Mouse (Mus musculus) C2C12 (cell line): Measurements from ENCODE around the gene Cdc14a. TPM values are rescaled to one million over a fixed set of nuclear protein-coding genes. Genes with fewer than 3 reads are reported as not detected.
A peak's percentile ranks its signal among the peaks of the same experiment; 100 is the strongest.

Experiments
- H3K27me3 ChIP-seq: one replicate; pipeline ENCODE4 v1.6.1; 2011; ENCODE audit not compliant: control insufficient read depth, insufficient read depth, insufficient read length
- H3K36me3 ChIP-seq: one replicate; pipeline ENCODE4 v1.6.1; 2011; ENCODE audit not compliant: control insufficient read depth, insufficient read depth
- H3K4me3 ChIP-seq: one replicate; pipeline ENCODE4 v1.5.1; 2011; ENCODE audit warnings: mild to moderate bottlenecking, control low read depth; ENCODE audit not compliant: poor library complexity, insufficient read depth, severe bottlenecking
- H3K79me2 ChIP-seq: one replicate; pipeline ENCODE4 v1.6.1; 2011; ENCODE audit not compliant: control insufficient read depth, insufficient read depth
- H3K79me3 ChIP-seq: one replicate; pipeline ENCODE4 v1.6.1; 2011; ENCODE audit warnings: low read depth, control low read depth
- H3ac ChIP-seq: one replicate; pipeline ENCODE3; 2011; ENCODE audit warnings: low read depth; ENCODE audit not compliant: control insufficient read depth, insufficient read length
- CEBPB ChIP-seq: IDR thresholded peaks from one replicate; pipeline ENCODE4 v1.6.1; 2011; ENCODE audit warnings: low read depth, mild to moderate bottlenecking, control low read depth, moderate library complexity
- CTCF ChIP-seq: IDR thresholded peaks from one replicate; pipeline ENCODE4 v1.5.1; 2011; ENCODE audit not compliant: control insufficient read depth, insufficient read depth, insufficient read length
- FOSL1 ChIP-seq: IDR thresholded peaks from one replicate; pipeline ENCODE4 v1.8.0; 2011; ENCODE audit warnings: mild to moderate bottlenecking, low read length; ENCODE audit not compliant: poor library complexity, insufficient read depth, severe bottlenecking
- MAX ChIP-seq: IDR thresholded peaks from one replicate; pipeline ENCODE4 v1.6.1; 2011; ENCODE audit warnings: mild to moderate bottlenecking, control low read depth
- MYOD1 ChIP-seq: IDR thresholded peaks from one replicate; pipeline ENCODE4 v1.6.1; 2011; ENCODE audit warnings: low read depth; ENCODE audit not compliant: control insufficient read depth, insufficient read length
- MYOG ChIP-seq: IDR thresholded peaks from one replicate; pipeline ENCODE4 v1.6.1; 2011; ENCODE audit not compliant: control insufficient read depth, insufficient read length; ENCODE audit errors: extremely low read depth
- USF1 ChIP-seq: IDR thresholded peaks from one replicate; pipeline ENCODE4 v1.6.1; 2011; ENCODE audit warnings: low read depth, mild to moderate bottlenecking, control low read depth, moderate library complexity
- polyA plus RNA-seq: library from polyadenylated mRNA; unstranded; fragments of >200 nt; fragmentation: generic; extraction: Trizol; gene quantifications from one replicate; pipeline ENCODE4 v1.2.1, GENCODE M21; 2012; ENCODE audit warnings: missing spikeins

Gene Cdc14a
- polyA plus RNA-seq, 1 experiment: 1.1 TPM

DNA sequence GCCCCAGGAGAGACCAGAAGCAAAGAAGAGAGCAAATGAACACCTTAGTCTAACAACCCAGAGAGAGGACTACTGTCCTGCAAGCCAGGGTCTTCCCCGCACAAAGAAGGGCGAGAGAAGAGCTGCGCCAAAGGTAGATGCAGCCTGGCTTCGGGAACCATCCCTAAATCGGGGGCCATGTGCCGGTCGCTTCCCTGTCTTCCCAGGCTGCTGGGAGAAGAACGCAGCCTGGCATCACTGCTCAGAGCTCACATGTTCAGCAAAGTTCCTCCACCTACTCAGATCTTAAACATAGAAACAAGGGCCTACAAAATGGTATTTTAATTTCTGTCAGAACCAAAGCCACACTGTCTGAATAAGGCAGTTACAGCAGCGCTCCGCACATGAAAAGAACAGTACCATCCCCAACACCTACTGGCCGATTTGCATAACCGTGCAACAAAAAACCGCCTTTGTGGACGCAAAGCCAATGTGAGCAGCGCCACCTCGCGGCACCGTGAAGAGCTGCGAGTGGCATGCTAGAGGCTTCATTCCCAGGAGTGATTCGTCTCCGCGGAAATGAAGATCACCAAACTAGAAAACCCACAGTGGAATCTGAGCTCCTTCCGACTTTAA lies 96.7 kb downstream of the Cdc14a start:
- Histone ChIP-seq H3ac (no peak overlapping the region), H3K27me3 (no peaks in the 10 kb centered on the region), H3K4me3 (no peak overlapping the region), H3K79me3 (no peaks in the 10 kb centered on the region), H3K79me2 (no peaks in the 10 kb centered on the region), H3K36me3 (no peaks in the 10 kb centered on the region)
- no peak for TF ChIP-seq MAX
- no peak for TF ChIP-seq MYOD1
- TF ChIP-seq CTCF: peak; percentile 93
- TF ChIP-seq FOSL1: no peak

GRCm38 (mm10) chr3:116325501-116325900 lies 98.3 kb downstream of the Cdc14a start:
- no peaks in the 10 kb centered on the region for H3K79me3 ChIP-seq
- no peak overlapping the region for H3K4me3 ChIP-seq
- no peaks in the 10 kb centered on the region for H3K27me3 ChIP-seq
- TF ChIP-seq MAX: no peak
- TF ChIP-seq USF1: no peak
- TF ChIP-seq MYOG: no peak
- no peak for TF ChIP-seq MYOD1
- TF ChIP-seq CTCF: no peak
- no peak for TF ChIP-seq CEBPB
- TF ChIP-seq FOSL1: no peak
- H3K36me3 ChIP-seq: no peaks in the 10 kb centered on the region
- no peak overlapping the region for H3ac ChIP-seq
- H3K79me2 ChIP-seq: no peaks in the 10 kb centered on the region

DNA sequence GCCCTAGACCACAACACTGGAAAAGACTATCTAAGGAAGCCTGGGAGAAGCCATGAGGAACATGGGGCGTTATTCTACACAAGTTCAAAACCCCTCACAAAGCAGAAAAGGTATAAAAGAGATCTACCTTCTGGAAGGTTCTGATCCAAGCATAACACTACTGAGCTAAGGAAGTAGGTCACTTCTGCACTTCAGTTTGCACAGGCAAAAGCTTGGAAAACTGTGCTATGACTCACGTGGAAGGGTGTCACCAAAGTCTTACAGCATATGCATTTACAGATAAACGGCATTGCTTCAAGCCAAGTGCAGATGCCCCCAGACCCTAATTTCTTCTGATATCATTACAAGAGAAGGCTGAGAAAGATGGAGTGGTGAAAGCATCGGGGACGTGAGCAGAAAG lies 104.1 kb downstream of the Cdc14a start:
- no peak for TF ChIP-seq MYOG
- H3K79me3 ChIP-seq: no peaks in the 10 kb centered on the region
- H3ac ChIP-seq: no peak overlapping the region
- no peaks in the 10 kb centered on the region for H3K36me3 ChIP-seq
- H3K79me2 ChIP-seq: no peaks in the 10 kb centered on the region
- no peaks in the 10 kb centered on the region for H3K27me3 ChIP-seq
- H3K4me3 ChIP-seq: no peak overlapping the region

DNA sequence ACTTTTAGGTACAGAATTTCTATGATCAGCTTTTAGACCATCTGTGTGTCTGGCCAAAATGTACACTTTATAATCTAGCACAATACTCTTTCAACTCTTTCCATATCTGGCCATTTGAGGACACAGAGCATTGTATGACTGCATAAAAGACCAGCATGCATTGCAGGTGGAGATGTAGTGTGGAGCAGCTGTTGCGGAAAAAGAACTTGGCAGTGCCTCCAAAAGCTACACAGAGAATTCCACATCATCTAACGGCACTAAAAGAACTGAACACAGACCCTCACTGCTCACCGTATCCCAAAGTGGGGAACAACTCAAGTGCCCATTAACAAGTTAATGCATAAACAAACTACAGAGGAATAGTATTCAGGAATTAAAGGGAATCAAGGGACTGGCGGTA lies 112.0 kb downstream of the Cdc14a start:
- no peaks in the 10 kb centered on the region for H3K36me3 ChIP-seq
- no peak for TF ChIP-seq FOSL1
- TF ChIP-seq USF1: no peak
- no peak for TF ChIP-seq CTCF
- no peak for TF ChIP-seq CEBPB
- no peak for TF ChIP-seq MYOG
- TF ChIP-seq MAX: no peak
- TF ChIP-seq MYOD1: no peak

GRCm38 (mm10) chr3:116311173-116311572 lies 112.7 kb downstream of the Cdc14a start:
- Histone ChIP-seq H3K4me3 (no peak overlapping the region), H3K36me3 (no peaks in the 10 kb centered on the region), H3K79me2 (no peaks in the 10 kb centered on the region), H3ac (no peak overlapping the region), H3K79me3 (no peaks in the 10 kb centered on the region), H3K27me3 (no peaks in the 10 kb centered on the region)
- TF ChIP-seq MYOG (no peak), FOSL1 (no peak), CTCF (no peak), MYOD1 (no peak), CEBPB (no peak), MAX (no peak), USF1 (no peak)

More for the DNA sequence above, 112.0 kb downstream of the Cdc14a start:
- no peaks in the 10 kb centered on the region for H3K79me2 ChIP-seq
- no peak overlapping the region for H3ac ChIP-seq
- H3K27me3 ChIP-seq: no peaks in the 10 kb centered on the region
- no peaks in the 10 kb centered on the region for H3K79me3 ChIP-seq
- H3K4me3 ChIP-seq: no peak overlapping the region

DNA sequence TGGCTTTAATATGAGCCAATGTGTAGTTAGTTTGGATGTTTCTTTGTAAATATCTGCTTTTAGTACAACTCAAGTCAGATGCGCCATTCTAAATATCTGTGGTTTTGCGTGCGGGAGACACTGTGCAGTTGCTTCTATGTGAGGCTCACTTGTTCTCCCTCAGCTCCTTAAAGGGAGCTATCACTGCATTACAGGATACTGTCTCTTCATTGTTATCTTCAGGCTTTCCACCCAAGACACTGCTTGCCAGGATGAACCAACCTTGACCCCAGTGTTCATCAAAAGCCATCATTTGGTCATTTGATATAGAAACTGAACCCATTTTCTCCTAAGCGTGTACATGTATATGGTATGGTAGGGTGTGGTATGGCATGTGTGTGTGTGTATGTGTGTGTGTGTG lies 113.2 kb downstream of the Cdc14a start:
- Histone ChIP-seq H3K36me3 (no peaks in the 10 kb centered on the region), H3K79me3 (no peaks in the 10 kb centered on the region), H3ac (no peak overlapping the region), H3K4me3 (no peak overlapping the region), H3K27me3 (no peaks in the 10 kb centered on the region), H3K79me2 (no peaks in the 10 kb centered on the region)
- TF ChIP-seq CTCF (no peak), MAX (no peak), FOSL1 (no peak), CEBPB (no peak), USF1 (no peak), MYOG (no peak), MYOD1 (no peak)
